Mouse (Mus musculus): Measurements from ENCODE around the gene Cyfip1. TPM values are rescaled to one million over a fixed set of nuclear protein-coding genes. Genes with fewer than 3 reads are reported as not detected.

Gene Cyfip1
- polyA plus RNA-seq, 1 experiment from 2014 or later = 119 TPM

DNA sequence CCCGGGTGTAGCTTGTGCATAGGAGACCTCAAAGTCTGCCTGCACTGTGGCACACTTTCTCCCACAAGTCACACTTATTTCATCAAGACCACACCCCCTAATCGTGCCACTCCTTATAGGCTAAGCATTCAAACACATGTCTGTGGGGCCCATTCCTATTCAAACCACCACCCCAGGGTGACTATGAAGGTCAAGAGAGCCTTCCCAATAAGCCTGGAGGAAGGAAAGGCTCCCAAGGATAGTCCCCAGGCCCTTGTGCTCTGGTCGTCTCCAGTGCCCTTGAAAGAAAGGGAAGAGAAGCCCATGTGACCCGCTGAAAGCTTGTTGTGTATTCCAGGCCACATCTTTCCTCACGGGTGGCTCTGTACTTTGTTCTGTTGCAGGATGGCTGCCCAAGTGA lies 29.9 kb downstream of the Cyfip1 start:
- no peak overlapping the region for H3K27ac ChIP-seq (ENCODE audit: low read depth, low read length)
- H3K36me3 ChIP-seq (ENCODE audit: control insufficient read depth, insufficient read depth, low read length) = peaks cover 38% of the 10 kb centered on the region
- H3K4me1 ChIP-seq (ENCODE audit: control insufficient read depth, insufficient read depth, low read length) = peaks cover 6% of the 10 kb centered on the region; the same call in 1 of the 2 replicates
- H3K4me3 ChIP-seq (ENCODE audit: low read length) = no peak overlapping the region
- 88% methylated on average over 5 of the region's 5 CpGs for WGBS
- no peak for ATAC-seq (ENCODE audit: low FRiP score, low TSS enrichment)
- H3K27me3 ChIP-seq (ENCODE audit: control insufficient read depth, insufficient read depth, low read length) = no peaks in the 10 kb centered on the region
- H3K9ac ChIP-seq (ENCODE audit: low read depth, low read length) = no peak overlapping the region
- no peaks in the 10 kb centered on the region for H3K9me3 ChIP-seq (ENCODE audit: control insufficient read depth, low read length)
- H3K4me2 ChIP-seq (replicated peaks; ENCODE audit: low read depth, low read length) = no peak overlapping the region

DNA sequence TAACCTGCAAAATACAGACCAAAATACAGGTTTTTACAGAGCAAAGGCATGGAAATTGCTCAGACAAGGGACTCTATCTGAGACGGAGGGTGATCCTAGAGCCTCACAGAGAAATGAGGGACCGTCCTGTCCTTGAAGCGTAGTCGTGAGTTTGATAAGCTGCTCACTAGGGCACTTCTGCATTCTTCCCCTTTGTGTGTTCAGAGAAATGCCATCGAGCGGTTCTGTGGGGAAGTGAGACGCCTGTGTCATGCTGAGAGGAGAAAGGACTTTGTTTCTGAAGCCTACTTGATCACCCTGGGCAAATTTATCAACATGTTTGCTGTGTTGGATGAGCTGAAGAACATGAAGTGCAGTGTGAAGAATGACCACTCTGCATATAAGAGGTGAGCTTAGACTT lies 33.2 kb downstream of the Cyfip1 start:
- no peaks in the 10 kb centered on the region for H3K4me1 ChIP-seq (ENCODE audit: control insufficient read depth, insufficient read depth, low read length)
- 95% methylated on average over 7 of the region's 7 CpGs for WGBS

DNA sequence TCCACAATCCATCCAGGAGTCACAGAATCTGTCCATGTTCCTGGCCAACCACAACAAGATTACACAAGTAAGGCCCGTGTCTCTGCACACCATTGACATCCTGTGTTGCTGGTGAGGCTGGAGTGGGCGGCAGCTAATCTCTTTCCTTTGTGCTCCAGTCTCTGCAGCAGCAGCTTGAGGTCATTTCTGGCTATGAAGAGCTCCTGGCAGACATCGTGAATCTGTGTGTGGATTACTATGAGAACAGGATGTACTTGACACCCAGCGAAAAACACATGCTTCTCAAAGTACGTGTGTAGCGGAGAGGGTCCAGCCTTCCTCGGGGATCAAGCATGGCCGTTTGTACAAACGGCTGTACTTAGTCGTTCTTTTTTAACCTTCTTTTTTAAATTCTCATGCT lies 36.2 kb downstream of the Cyfip1 start:
- Histone ChIP-seq H3K36me3 (ENCODE audit: control insufficient read depth, insufficient read depth, low read length) (peaks cover 84% of the 10 kb centered on the region), H3K4me3 (ENCODE audit: low read length) (no peak overlapping the region), H3K27me3 (ENCODE audit: control insufficient read depth, insufficient read depth, low read length) (no peaks in the 10 kb centered on the region), H3K9me3 (ENCODE audit: control insufficient read depth, low read length) (no peaks in the 10 kb centered on the region), H3K4me1 (ENCODE audit: control insufficient read depth, insufficient read depth, low read length) (no peaks in the 10 kb centered on the region), H3K4me2 (replicated peaks; ENCODE audit: low read depth, low read length) (no peak overlapping the region), H3K9ac (ENCODE audit: low read depth, low read length) (no peak overlapping the region), H3K27ac (ENCODE audit: low read depth, low read length) (no peak overlapping the region)
- WGBS = 84% methylated on average over 10 of the region's 10 CpGs
- ATAC-seq (ENCODE audit: low FRiP score, low TSS enrichment) = no peak

More for the DNA sequence above, 33.2 kb downstream of the Cyfip1 start:
- H3K27ac ChIP-seq (ENCODE audit: low read depth, low read length) = no peak overlapping the region
- H3K9ac ChIP-seq (ENCODE audit: low read depth, low read length) = no peak overlapping the region
- no peaks in the 10 kb centered on the region for H3K9me3 ChIP-seq (ENCODE audit: control insufficient read depth, low read length)
- no peak for ATAC-seq (ENCODE audit: low FRiP score, low TSS enrichment)
- H3K4me2 ChIP-seq (replicated peaks; ENCODE audit: low read depth, low read length) = no peak overlapping the region
- no peak overlapping the region for H3K4me3 ChIP-seq (ENCODE audit: low read length)
- peaks cover 69% of the 10 kb centered on the region for H3K36me3 ChIP-seq (ENCODE audit: control insufficient read depth, insufficient read depth, low read length)
- no peaks in the 10 kb centered on the region for H3K27me3 ChIP-seq (ENCODE audit: control insufficient read depth, insufficient read depth, low read length)

DNA sequence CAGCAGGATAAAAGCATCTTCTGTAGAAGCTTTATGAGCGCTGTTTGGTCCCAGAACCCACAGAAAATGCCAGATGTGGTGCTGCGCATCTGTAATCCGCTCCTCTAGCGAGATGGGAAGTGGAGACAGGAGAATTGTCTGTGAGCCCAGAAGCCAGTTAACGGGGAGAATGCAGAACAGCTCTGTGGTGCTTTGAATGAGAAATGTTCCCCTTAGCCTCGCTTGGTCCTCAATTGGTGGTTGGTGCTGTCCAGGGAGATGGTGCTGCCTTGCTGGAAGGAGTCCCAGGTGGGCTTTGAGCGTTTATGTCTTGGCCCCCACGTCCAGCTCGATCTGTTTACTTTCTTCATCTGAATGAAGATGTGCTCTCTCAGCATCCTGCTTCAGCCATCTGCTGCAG lies 39.3 kb downstream of the Cyfip1 start:
- Histone ChIP-seq H3K27me3 (ENCODE audit: control insufficient read depth, insufficient read depth, low read length) (no peaks in the 10 kb centered on the region), H3K4me3 (ENCODE audit: low read length) (no peak overlapping the region), H3K9ac (ENCODE audit: low read depth, low read length) (no peak overlapping the region), H3K4me1 (ENCODE audit: control insufficient read depth, insufficient read depth, low read length) (no peaks in the 10 kb centered on the region), H3K36me3 (ENCODE audit: control insufficient read depth, insufficient read depth, low read length) (peaks cover 61% of the 10 kb centered on the region), H3K27ac (ENCODE audit: low read depth, low read length) (no peak overlapping the region), H3K9me3 (ENCODE audit: control insufficient read depth, low read length) (no peaks in the 10 kb centered on the region), H3K4me2 (replicated peaks; ENCODE audit: low read depth, low read length) (no peak overlapping the region)
- 91% methylated on average over 9 of the region's 9 CpGs for WGBS
- no peak for ATAC-seq (ENCODE audit: low FRiP score, low TSS enrichment)

DNA sequence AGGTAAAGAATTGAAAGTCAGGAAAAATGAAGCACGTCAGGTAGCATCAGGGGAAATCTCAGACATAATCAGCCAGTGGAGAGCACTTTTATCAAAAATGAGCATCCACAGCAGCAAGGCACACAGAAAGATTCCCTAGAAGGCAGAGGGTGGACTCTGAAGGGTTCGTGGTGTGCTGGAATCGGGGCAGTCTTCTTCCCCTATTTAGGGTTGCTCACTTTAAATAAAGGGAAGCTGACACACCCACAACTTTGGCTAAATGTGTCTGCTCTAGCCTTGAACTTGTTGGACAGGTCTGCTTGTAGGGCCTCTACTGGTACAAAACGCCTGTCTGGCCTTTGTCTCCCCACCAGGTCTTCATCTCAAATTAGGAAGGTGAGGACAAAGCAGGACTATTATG lies 47.1 kb downstream of the Cyfip1 start:
- Histone ChIP-seq H3K4me1 (ENCODE audit: control insufficient read depth, insufficient read depth, low read length) (no peaks in the 10 kb centered on the region), H3K9me3 (ENCODE audit: control insufficient read depth, low read length) (no peaks in the 10 kb centered on the region), H3K27me3 (ENCODE audit: control insufficient read depth, insufficient read depth, low read length) (no peaks in the 10 kb centered on the region), H3K4me2 (replicated peaks; ENCODE audit: low read depth, low read length) (no peak overlapping the region), H3K27ac (ENCODE audit: low read depth, low read length) (no peak overlapping the region), H3K4me3 (ENCODE audit: low read length) (no peak overlapping the region), H3K36me3 (ENCODE audit: control insufficient read depth, insufficient read depth, low read length) (peaks cover 56% of the 10 kb centered on the region), H3K9ac (ENCODE audit: low read depth, low read length) (no peak overlapping the region)
- ATAC-seq (ENCODE audit: low FRiP score, low TSS enrichment) = no peak
- 88% methylated on average over 4 of the region's 4 CpGs for WGBS

DNA sequence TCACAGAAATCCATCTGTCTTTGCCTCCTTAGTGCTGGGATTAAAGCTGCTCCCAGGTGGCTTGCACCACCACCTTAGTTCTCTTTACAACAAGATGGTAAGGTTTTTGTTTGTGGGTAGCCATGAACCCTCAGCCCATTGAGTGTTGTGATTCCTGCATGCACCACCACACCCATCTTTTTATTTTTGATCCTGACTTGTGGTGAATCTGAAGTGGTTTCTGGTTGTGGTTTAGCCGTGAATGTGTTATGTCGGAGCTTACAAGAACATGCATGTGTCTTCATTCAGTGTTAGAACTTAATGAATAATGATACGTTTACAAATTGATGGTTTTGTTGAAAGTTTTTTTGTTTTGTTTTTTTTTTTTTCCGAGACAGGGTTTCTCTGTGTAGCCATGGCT lies 48.5 kb downstream of the Cyfip1 start:
- Histone ChIP-seq H3K36me3 (ENCODE audit: control insufficient read depth, insufficient read depth, low read length) (peaks cover 60% of the 10 kb centered on the region), H3K4me3 (ENCODE audit: low read length) (no peak overlapping the region), H3K27ac (ENCODE audit: low read depth, low read length) (no peak overlapping the region), H3K9ac (ENCODE audit: low read depth, low read length) (no peak overlapping the region), H3K27me3 (ENCODE audit: control insufficient read depth, insufficient read depth, low read length) (no peaks in the 10 kb centered on the region), H3K4me1 (ENCODE audit: control insufficient read depth, insufficient read depth, low read length) (no peaks in the 10 kb centered on the region), H3K4me2 (replicated peaks; ENCODE audit: low read depth, low read length) (no peak overlapping the region), H3K9me3 (ENCODE audit: control insufficient read depth, low read length) (no peaks in the 10 kb centered on the region)
- ATAC-seq (ENCODE audit: low FRiP score, low TSS enrichment) = no peak
- WGBS = 89% methylated on average over 4 of the region's 4 CpGs

DNA sequence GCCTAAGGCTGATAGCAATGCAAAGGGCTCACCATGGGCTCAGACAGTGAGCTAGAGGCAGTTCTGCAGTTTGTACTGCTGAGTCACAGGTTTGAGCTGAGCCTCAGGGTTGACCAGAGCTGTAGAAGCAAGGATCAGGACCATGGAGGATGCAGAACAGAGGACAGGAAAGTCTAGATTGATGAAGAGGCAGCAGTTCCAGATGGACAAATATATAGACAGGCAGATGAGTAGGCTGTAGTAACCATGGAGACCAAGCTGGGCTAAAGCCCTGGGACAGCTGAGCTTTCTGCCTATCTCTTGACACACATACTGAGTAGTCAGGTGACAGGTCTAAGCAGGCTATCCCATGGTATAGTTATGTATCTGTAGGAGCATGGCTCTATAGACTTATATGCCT lies 49.2 kb downstream of the Cyfip1 start:
- H3K4me3 ChIP-seq (ENCODE audit: low read length) = no peak overlapping the region
- ATAC-seq (ENCODE audit: low FRiP score, low TSS enrichment) = no peak
- H3K9ac ChIP-seq (ENCODE audit: low read depth, low read length) = no peak overlapping the region
- H3K36me3 ChIP-seq (ENCODE audit: control insufficient read depth, insufficient read depth, low read length) = peaks cover 63% of the 10 kb centered on the region
- H3K9me3 ChIP-seq (ENCODE audit: control insufficient read depth, low read length) = no peaks in the 10 kb centered on the region
- H3K4me2 ChIP-seq (replicated peaks; ENCODE audit: low read depth, low read length) = no peak overlapping the region
- no peak overlapping the region for H3K27ac ChIP-seq (ENCODE audit: low read depth, low read length)
- H3K4me1 ChIP-seq (ENCODE audit: control insufficient read depth, insufficient read depth, low read length) = no peaks in the 10 kb centered on the region
- H3K27me3 ChIP-seq (ENCODE audit: control insufficient read depth, insufficient read depth, low read length) = no peaks in the 10 kb centered on the region

DNA sequence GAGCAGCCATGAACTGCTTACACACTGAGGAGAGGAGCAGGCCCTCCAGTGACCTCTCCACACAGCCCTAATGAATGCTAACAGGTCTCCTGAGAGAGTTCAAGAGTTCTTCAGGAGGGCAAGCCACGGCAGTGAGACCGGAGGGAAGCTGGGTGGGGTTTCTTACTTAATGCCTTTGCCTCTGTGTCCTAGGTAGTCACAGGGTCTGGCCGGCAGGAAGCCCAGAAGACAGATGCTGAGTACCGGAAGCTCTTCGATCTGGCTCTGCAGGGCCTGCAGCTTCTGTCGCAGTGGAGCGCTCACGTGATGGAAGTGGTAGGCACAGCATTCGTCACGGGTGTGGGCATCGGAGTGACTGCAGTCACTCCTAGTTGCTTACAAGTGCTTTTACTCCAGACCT lies 50.3 kb downstream of the Cyfip1 start:
- Histone ChIP-seq H3K4me2 (replicated peaks; ENCODE audit: low read depth, low read length) (no peak overlapping the region), H3K4me3 (ENCODE audit: low read length) (no peak overlapping the region), H3K27ac (ENCODE audit: low read depth, low read length) (no peak overlapping the region), H3K27me3 (ENCODE audit: control insufficient read depth, insufficient read depth, low read length) (no peaks in the 10 kb centered on the region), H3K36me3 (ENCODE audit: control insufficient read depth, insufficient read depth, low read length) (peaks cover 74% of the 10 kb centered on the region), H3K9ac (ENCODE audit: low read depth, low read length) (no peak overlapping the region), H3K4me1 (ENCODE audit: control insufficient read depth, insufficient read depth, low read length) (no peaks in the 10 kb centered on the region), H3K9me3 (ENCODE audit: control insufficient read depth, low read length) (no peaks in the 10 kb centered on the region)
- ATAC-seq (ENCODE audit: low FRiP score, low TSS enrichment) = no peak
- 76% methylated on average over 11 of the region's 11 CpGs for WGBS

DNA sequence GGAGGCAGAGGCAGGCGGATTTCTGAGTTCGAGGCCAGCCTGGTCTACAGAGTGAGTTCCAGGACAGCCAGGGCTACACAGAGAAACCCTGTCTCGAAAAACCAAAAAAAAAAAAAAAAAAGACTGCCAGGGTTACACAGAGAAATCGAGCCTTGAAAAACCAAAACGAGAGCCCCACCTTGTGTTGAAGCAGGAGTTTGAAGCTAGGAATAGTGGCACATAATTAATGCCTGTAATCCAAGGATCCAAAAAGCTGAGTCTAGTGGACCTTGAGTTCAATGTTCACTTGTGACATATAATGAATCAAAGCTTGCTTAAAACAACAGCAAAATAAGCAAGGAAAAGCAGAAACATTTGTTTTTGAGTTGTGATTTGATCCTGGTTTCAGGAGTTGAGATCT lies 62.2 kb downstream of the Cyfip1 start:
- Histone ChIP-seq H3K4me1 (ENCODE audit: control insufficient read depth, insufficient read depth, low read length) (no peaks in the 10 kb centered on the region), H3K27me3 (ENCODE audit: control insufficient read depth, insufficient read depth, low read length) (no peaks in the 10 kb centered on the region), H3K4me3 (ENCODE audit: low read length) (no peak overlapping the region), H3K4me2 (replicated peaks; ENCODE audit: low read depth, low read length) (no peak overlapping the region), H3K9ac (ENCODE audit: low read depth, low read length) (no peak overlapping the region), H3K27ac (ENCODE audit: low read depth, low read length) (no peak overlapping the region), H3K9me3 (ENCODE audit: control insufficient read depth, low read length) (no peaks in the 10 kb centered on the region), H3K36me3 (ENCODE audit: control insufficient read depth, insufficient read depth, low read length) (peaks cover 63% of the 10 kb centered on the region)
- WGBS = 78% methylated on average over 4 of the region's 5 CpGs
- no peak for ATAC-seq (ENCODE audit: low FRiP score, low TSS enrichment)

DNA sequence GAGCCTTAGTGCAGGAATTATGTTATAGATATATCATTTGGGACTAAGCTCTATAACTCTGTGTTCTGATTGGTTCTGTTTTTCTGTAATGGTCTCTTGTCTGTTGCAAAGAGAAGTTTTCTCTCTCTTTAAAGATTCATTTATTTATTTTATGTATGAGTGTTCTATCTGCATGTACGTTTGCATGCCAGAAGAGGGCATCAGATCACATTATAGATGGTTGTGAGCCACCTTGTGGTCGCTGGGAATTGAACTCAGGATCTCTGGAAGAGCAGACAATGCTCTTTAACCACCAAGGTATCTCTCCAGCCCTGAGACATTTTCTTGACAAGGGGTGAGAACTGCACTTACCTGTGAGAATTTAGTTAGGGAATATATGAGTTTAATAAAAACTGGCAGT lies 63.9 kb downstream of the Cyfip1 start:
- 86% methylated on average over 2 of the region's 2 CpGs for WGBS
- Histone ChIP-seq H3K9ac (ENCODE audit: low read depth, low read length) (no peak overlapping the region), H3K4me2 (replicated peaks; ENCODE audit: low read depth, low read length) (no peak overlapping the region), H3K9me3 (ENCODE audit: control insufficient read depth, low read length) (no peaks in the 10 kb centered on the region), H3K4me3 (ENCODE audit: low read length) (no peak overlapping the region), H3K36me3 (ENCODE audit: control insufficient read depth, insufficient read depth, low read length) (peaks cover 61% of the 10 kb centered on the region), H3K27ac (ENCODE audit: low read depth, low read length) (no peak overlapping the region), H3K4me1 (ENCODE audit: control insufficient read depth, insufficient read depth, low read length) (no peaks in the 10 kb centered on the region), H3K27me3 (ENCODE audit: control insufficient read depth, insufficient read depth, low read length) (no peaks in the 10 kb centered on the region)
- no peak for ATAC-seq (ENCODE audit: low FRiP score, low TSS enrichment)
